Mouse (Mus musculus): Measurements from ENCODE around the gene Taar5. TPM values are rescaled to one million over a fixed set of nuclear protein-coding genes. Genes with fewer than 3 reads are reported as not detected.

Taar5 gene
- polyA plus RNA-seq, 1 experiment from 2014 or later: not detected

DNA sequence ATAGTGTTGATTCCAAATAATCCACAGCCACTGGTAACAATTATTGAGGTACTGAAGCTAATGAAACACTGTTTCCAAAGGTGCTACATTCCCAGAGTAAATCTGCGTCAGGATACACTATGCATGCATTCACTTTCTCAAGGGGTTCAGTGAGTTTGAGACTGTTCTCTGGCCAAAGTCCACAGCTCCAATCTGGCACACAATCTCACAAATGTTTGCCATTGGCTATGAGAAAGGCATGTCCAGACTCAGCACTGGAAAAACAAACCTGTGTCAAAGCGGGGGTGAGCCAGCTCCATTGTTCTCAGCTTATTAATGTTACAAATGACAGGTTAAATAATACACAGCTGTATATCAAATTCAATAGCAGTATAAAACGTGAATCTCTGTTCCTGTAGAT lies 11.4 kb upstream of the Taar5 start:
- no peaks in the 10 kb centered on the region for H3K27me3 ChIP-seq (replicated peaks; ENCODE audit: control insufficient read depth, insufficient read depth, low read length)
- no peaks in the 10 kb centered on the region for H3K9me3 ChIP-seq (ENCODE audit: control insufficient read depth, low read length)
- H3K27ac ChIP-seq (replicated peaks; ENCODE audit: low read depth, low read length): no peak overlapping the region
- H3K4me2 ChIP-seq (ENCODE audit: low read depth, low read length): no peak overlapping the region
- WGBS: 52% methylated on average over 3 of the region's 3 CpGs
- DNase-seq (ENCODE audit: low spot score) (peak; percentile 42), ATAC-seq (ENCODE audit: low read depth) (no peak)
- H3K36me3 ChIP-seq (ENCODE audit: control insufficient read depth, insufficient read depth, low read length): no peaks in the 10 kb centered on the region
- H3K4me3 ChIP-seq (ENCODE audit: low read depth, low read length): no peak overlapping the region
- no peak overlapping the region for H3K9ac ChIP-seq (ENCODE audit: low read depth, low read length)
- no peaks in the 10 kb centered on the region for H3K4me1 ChIP-seq (ENCODE audit: control insufficient read depth, insufficient read depth, low read length)

DNA sequence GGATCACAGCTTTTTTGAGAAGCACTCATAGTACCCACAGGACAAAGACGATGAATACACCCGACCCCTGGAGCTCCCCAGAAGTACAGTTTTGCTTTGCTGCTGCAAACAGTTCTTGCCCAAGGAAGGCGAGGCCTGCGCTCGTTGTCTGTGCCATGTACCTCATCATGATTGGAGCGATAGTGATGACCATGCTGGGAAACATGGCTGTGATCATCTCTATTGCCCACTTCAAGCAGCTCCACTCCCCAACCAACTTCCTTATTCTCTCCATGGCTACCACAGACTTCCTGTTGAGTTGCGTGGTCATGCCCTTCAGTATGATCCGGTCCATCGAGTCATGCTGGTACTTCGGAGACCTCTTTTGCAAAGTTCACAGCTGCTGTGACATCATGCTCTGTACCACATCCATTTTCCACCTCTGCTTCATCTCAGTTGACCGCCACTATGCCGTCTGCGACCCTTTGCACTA lies 10.0 kb upstream of the Taar5 start, which contains the start of gene Taar4:
TSS of gene Taar4 (plus strand) at position 51 of the 472 bp plus-strand sequence.
- Histone ChIP-seq H3K9ac (ENCODE audit: low read depth, low read length) (no peak within 1 kb of the TSS), H3K4me2 (ENCODE audit: low read depth, low read length) (no peak within 1 kb of the TSS)
- 95% methylated on average over 13 of the region's 13 CpGs for WGBS

DNA sequence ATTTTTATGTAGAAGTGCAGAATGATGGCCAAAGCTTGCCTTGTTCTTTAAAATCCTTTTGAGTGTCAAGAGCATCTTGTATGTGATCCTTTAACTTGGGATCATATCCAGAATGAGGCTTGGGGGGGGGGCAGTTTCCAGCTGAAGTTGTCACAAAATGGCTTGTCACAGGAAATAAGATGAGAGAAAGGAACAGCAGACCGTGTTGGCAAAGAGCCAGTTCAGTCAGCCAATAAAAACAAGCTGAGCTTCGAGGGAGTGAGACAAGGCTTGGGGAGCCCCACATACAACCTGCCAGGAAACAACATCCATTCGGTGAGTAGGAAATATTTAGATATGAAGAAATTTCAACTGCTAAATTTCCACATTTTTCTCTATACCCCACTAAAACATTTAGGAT lies 7.1 kb upstream of the Taar5 start:
- no peaks in the 10 kb centered on the region for H3K36me3 ChIP-seq (ENCODE audit: control insufficient read depth, insufficient read depth, low read length)
- H3K4me1 ChIP-seq (ENCODE audit: control insufficient read depth, insufficient read depth, low read length): no peaks in the 10 kb centered on the region
- WGBS: 42% methylated on average over 3 of the region's 3 CpGs
- H3K9me3 ChIP-seq (ENCODE audit: control insufficient read depth, low read length): no peaks in the 10 kb centered on the region
- H3K4me2 ChIP-seq (ENCODE audit: low read depth, low read length): no peak overlapping the region
- no peak overlapping the region for H3K27ac ChIP-seq (replicated peaks; ENCODE audit: low read depth, low read length)
- peak; percentile 39 for DNase-seq (ENCODE audit: low spot score)
- no peak overlapping the region for H3K4me3 ChIP-seq (ENCODE audit: low read depth, low read length)
- H3K9ac ChIP-seq (ENCODE audit: low read depth, low read length): no peak overlapping the region
- no peaks in the 10 kb centered on the region for H3K27me3 ChIP-seq (replicated peaks; ENCODE audit: control insufficient read depth, insufficient read depth, low read length)
- ATAC-seq (ENCODE audit: low read depth): no peak

More for the DNA sequence above, 10.0 kb upstream of the Taar5 start, which contains the start of gene Taar4:
- H3K27ac ChIP-seq (replicated peaks; ENCODE audit: low read depth, low read length): no peak within 1 kb of the TSS
- no peaks in the 10 kb centered on the region for H3K4me1 ChIP-seq (ENCODE audit: control insufficient read depth, insufficient read depth, low read length)
- DNase-seq (ENCODE audit: low spot score) (no peak), ATAC-seq (ENCODE audit: low read depth) (no peak)
- H3K36me3 ChIP-seq (ENCODE audit: control insufficient read depth, insufficient read depth, low read length): no peaks in the 10 kb centered on the region
- no peaks in the 10 kb centered on the region for H3K9me3 ChIP-seq (ENCODE audit: control insufficient read depth, low read length)
- no peak within 1 kb of the TSS for H3K4me3 ChIP-seq (ENCODE audit: low read depth, low read length)
- H3K27me3 ChIP-seq (replicated peaks; ENCODE audit: control insufficient read depth, insufficient read depth, low read length): no peaks in the 10 kb centered on the region

DNA sequence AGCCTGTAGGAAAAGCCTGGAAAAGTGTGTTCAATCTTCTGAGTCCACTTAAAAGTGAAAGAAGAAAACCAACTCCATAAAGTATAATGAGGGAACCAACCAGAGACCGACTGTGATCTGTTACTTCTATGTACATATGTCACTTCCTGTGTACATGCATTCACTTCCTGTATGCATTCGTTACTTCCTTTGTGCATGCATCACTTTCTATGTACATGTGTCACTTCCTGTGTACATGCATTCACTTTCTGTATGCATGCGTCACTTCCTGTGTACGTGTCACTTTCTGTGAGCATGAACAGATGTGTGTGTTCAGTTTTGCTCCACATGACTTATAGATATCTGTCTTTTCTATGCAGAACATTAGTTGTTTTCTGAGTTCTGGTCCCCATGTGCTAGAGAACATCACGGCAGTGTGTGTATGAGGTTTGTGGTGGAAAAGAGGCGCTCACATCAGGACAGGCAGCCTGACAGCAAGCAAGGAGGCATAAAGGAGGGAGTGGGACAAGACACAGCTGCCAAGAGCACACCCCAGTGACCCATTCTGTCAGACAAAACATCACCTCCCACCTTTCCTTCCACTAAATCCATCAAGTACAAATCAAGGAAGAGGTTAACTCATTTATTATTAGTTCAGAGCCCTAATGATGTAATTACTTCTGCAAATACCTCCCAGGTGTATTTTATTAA lies 5.4 kb upstream of the Taar5 start:
- Histone ChIP-seq H3K4me2 (ENCODE audit: low read depth, low read length) (no peak overlapping the region), H3K27ac (replicated peaks; ENCODE audit: low read depth, low read length) (no peak overlapping the region), H3K4me3 (ENCODE audit: low read depth, low read length) (no peak overlapping the region), H3K27me3 (replicated peaks; ENCODE audit: control insufficient read depth, insufficient read depth, low read length) (no peaks in the 10 kb centered on the region), H3K9me3 (ENCODE audit: control insufficient read depth, low read length) (no peaks in the 10 kb centered on the region), H3K4me1 (ENCODE audit: control insufficient read depth, insufficient read depth, low read length) (no peaks in the 10 kb centered on the region), H3K9ac (ENCODE audit: low read depth, low read length) (no peak overlapping the region), H3K36me3 (ENCODE audit: control insufficient read depth, insufficient read depth, low read length) (no peaks in the 10 kb centered on the region)
- ATAC-seq (ENCODE audit: low read depth) (no peak), DNase-seq (ENCODE audit: low spot score) (no peak)
- 89% methylated on average over 6 of the region's 6 CpGs for WGBS

DNA sequence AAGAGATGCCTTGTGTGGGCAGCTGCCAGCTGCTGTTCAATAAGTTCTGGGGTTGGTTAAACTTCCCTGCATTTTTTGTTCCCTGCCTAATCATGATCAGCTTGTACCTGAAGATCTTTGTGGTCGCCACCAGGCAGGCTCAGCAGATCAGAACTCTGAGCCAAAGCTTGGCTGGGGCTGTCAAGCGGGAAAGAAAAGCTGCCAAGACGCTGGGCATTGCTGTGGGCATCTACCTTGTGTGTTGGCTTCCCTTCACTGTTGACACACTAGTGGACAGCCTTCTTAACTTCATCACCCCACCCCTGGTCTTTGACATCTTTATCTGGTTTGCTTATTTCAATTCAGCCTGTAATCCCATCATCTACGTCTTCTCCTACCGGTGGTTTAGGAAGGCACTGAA lies 750 bp downstream of the Taar5 start:
- ATAC-seq (ENCODE audit: low read depth) (no peak), DNase-seq (ENCODE audit: low spot score) (no peak)
- 89% methylated on average over 5 of the region's 5 CpGs for whole genome bisulfite sequencing
- H3K4me1 ChIP-seq (ENCODE audit: control insufficient read depth, insufficient read depth, low read length): no peaks in the 10 kb centered on the region
- H3K9ac ChIP-seq (ENCODE audit: low read depth, low read length): no peak overlapping the region
- H3K36me3 ChIP-seq (ENCODE audit: control insufficient read depth, insufficient read depth, low read length): no peaks in the 10 kb centered on the region
- H3K4me3 ChIP-seq (ENCODE audit: low read depth, low read length): no peak overlapping the region
- H3K27me3 ChIP-seq (replicated peaks; ENCODE audit: control insufficient read depth, insufficient read depth, low read length): no peaks in the 10 kb centered on the region
- no peak overlapping the region for H3K27ac ChIP-seq (replicated peaks; ENCODE audit: low read depth, low read length)
- H3K9me3 ChIP-seq (ENCODE audit: control insufficient read depth, low read length): no peaks in the 10 kb centered on the region
- no peak overlapping the region for H3K4me2 ChIP-seq (ENCODE audit: low read depth, low read length)

DNA sequence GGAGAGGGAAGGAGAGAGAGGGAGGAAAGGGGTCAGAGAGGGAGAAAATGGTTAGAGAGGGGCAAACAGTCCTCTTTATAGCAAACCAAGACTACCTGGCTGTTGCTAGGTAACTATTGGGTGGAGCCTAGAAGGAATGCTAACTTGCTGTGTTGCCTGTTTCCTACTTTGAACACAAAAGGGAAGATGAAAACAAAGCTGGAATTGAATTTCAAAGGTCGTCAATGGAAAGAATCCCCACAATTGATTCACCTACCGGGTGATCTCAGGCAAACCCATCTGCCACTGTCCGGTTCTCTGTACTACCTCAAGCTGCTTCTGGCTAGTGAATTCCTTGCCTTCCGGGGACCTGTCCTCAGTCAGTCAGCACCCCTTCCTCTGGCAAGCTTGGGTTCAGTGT lies 7.5 kb downstream of the Taar5 start:
- no peak overlapping the region for H3K27ac ChIP-seq (replicated peaks; ENCODE audit: low read depth, low read length)
- H3K4me2 ChIP-seq (ENCODE audit: low read depth, low read length): no peak overlapping the region
- H3K9me3 ChIP-seq (ENCODE audit: control insufficient read depth, low read length): no peaks in the 10 kb centered on the region
- no peaks in the 10 kb centered on the region for H3K4me1 ChIP-seq (ENCODE audit: control insufficient read depth, insufficient read depth, low read length)
- H3K27me3 ChIP-seq (replicated peaks; ENCODE audit: control insufficient read depth, insufficient read depth, low read length): no peaks in the 10 kb centered on the region
- ATAC-seq (ENCODE audit: low read depth) (no peak), DNase-seq (ENCODE audit: low spot score) (no peak)
- no peaks in the 10 kb centered on the region for H3K36me3 ChIP-seq (ENCODE audit: control insufficient read depth, insufficient read depth, low read length)
- WGBS: 43% methylated on average over 4 of the region's 4 CpGs
- H3K4me3 ChIP-seq (ENCODE audit: low read depth, low read length): no peak overlapping the region
- no peak overlapping the region for H3K9ac ChIP-seq (ENCODE audit: low read depth, low read length)

DNA sequence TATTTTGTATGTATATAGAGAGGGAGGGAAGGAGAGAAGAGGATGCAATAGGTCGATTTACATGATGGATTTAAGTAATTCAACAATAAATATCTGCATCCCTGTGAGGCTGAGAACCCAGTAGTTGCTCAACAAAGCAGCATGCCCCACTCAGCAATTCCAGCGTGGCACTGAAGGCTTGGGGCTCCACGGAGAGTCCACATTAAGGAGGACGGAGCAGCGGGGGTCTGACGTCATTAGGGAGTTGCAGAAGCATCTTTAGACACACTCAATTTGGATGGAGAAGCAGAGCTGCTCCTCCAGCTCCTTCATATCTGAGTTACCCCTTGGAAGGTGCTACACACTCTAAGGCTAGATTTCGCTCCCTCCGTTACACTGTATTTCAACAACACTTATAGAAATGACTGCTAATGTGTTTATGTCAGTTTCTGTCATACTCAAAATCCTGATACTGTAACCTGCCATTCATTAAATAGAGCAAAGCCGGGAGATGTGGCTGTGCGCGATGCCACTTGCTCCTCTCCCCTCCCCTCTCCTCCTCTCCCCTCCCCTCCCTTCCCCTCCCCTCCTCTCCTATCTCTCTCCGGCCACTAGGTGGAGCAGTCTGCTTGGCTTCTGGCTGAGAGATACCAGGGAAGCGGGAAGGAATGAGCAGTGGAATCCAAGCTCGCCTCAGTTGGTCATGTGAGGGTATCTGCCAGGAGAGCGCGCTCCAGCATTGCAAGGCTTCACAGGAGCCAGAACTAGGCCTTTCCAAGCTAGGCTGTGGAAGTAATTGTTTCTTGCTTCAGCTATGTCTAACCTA lies 8.6 kb downstream of the Taar5 start:
- H3K9me3 ChIP-seq (ENCODE audit: control insufficient read depth, low read length): no peaks in the 10 kb centered on the region
- H3K27me3 ChIP-seq (replicated peaks; ENCODE audit: control insufficient read depth, insufficient read depth, low read length): no peaks in the 10 kb centered on the region
- no peak overlapping the region for H3K27ac ChIP-seq (replicated peaks; ENCODE audit: low read depth, low read length)
- no peak overlapping the region for H3K4me2 ChIP-seq (ENCODE audit: low read depth, low read length)
- 40% methylated on average over 16 of the region's 16 CpGs for WGBS
- no peak overlapping the region for H3K9ac ChIP-seq (ENCODE audit: low read depth, low read length)
- H3K4me3 ChIP-seq (ENCODE audit: low read depth, low read length): no peak overlapping the region
- ATAC-seq (ENCODE audit: low read depth) (peak; percentile 30; the same call in 1 of the 2 replicates), DNase-seq (ENCODE audit: low spot score) (peak; percentile 87)
- no peaks in the 10 kb centered on the region for H3K36me3 ChIP-seq (ENCODE audit: control insufficient read depth, insufficient read depth, low read length)
- H3K4me1 ChIP-seq (ENCODE audit: control insufficient read depth, insufficient read depth, low read length): no peaks in the 10 kb centered on the region

DNA sequence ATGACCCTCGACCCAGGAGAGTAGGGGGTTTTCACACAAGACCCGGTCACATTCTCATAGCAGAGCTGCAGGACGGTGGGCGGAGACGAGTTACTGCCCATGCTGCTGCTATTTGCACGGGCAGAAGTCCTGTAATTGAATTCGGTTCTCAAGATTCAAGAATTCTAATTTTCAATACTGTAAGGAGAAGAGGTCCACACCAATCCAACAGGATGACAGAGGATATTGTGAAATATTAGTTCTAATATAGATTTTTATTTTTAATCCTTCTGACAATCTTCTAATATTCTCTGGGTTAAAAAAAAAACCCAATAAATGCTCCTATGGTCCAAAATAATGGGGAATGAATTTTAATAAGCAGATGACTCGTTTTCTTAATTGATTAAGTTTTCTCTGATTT lies 15.0 kb downstream of the Taar5 start, which contains the start of gene Taar6:
TSS of gene Taar6 (minus strand) at position 101 of the 400 bp plus-strand sequence.
- Histone ChIP-seq H3K36me3 (ENCODE audit: control insufficient read depth, insufficient read depth, low read length) (no peaks in the 10 kb centered on the region), H3K27me3 (replicated peaks; ENCODE audit: control insufficient read depth, insufficient read depth, low read length) (no peaks in the 10 kb centered on the region), H3K4me2 (ENCODE audit: low read depth, low read length) (no peak within 1 kb of the TSS), H3K9me3 (ENCODE audit: control insufficient read depth, low read length) (no peaks in the 10 kb centered on the region), H3K4me3 (ENCODE audit: low read depth, low read length) (no peak within 1 kb of the TSS), H3K4me1 (ENCODE audit: control insufficient read depth, insufficient read depth, low read length) (no peaks in the 10 kb centered on the region), H3K9ac (ENCODE audit: low read depth, low read length) (no peak within 1 kb of the TSS), H3K27ac (replicated peaks; ENCODE audit: low read depth, low read length) (no peak within 1 kb of the TSS)
- ATAC-seq (ENCODE audit: low read depth) (no peak), DNase-seq (ENCODE audit: low spot score) (no peak)
- 71% methylated on average over 8 of the region's 8 CpGs for WGBS

Measured in embryonic facial prominence, embryonic 14.5 days (tissue).